Mouse (Mus musculus): ENCODE data around the gene Zfp933. TPM values are rescaled to one million over a fixed set of nuclear protein-coding genes. Genes with fewer than 3 reads are reported as not detected.
A peak's percentile ranks its signal among the peaks of the same experiment; 100 is the strongest.
"Not testable (repeated sequence)": the region's sequence is repeated elsewhere in the genome, so short reads cannot be mapped to it uniquely, and the experiment has no call there.

Gene Zfp933
- 10 to 100 TPM; 20.3 to 21.4 TPM for total RNA-seq (2021)
- long read RNA-seq, experiment 1, full-length matches to known transcripts: 1 of 4 reads
- long read RNA-seq, experiment 1, partial matches to known transcripts: 0 of 4 reads
- long read RNA-seq, experiment 1, other reads (novel, unspliced or antisense): 3 of 4 reads
- long read RNA-seq, experiment 2, full-length matches to known transcripts: 2 of 2 reads
- long read RNA-seq, experiment 2, partial matches to known transcripts: 0 of 2 reads
- long read RNA-seq, experiment 2, other reads (novel, unspliced or antisense): 0 of 2 reads

GRCm38 (mm10) chr4:147847614-147848583 lies at the start of gene Zfp933:
Gene Zfp933, minus strand, starts transcription at chr4:147848366.
- DNase-seq (ENCODE audit: low spot score in 2 of 2): peak; percentile 64 to 75

DNA sequence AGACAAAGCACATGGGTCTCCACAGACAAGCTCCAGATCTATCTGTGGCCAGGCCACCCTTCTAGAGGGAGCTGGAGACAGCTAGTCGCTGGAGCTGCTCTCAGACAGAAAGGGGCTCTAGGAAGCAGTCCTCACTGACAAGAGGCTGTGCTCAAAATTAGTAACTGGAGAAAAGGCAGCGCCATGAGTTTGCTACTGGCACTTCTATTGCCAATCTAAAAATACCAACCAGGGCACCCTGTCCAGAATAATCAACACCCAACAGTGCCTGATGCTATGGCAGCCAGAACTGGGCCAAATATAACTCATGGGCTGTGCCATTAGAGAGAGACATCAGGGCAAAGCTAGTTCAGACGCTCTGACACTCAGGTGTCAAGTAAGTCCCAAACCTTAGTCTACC lies 49.2 kb upstream of the Zfp933 start:
- no peak for DNase-seq (ENCODE audit: low spot score in 2 of 2)

DNA sequence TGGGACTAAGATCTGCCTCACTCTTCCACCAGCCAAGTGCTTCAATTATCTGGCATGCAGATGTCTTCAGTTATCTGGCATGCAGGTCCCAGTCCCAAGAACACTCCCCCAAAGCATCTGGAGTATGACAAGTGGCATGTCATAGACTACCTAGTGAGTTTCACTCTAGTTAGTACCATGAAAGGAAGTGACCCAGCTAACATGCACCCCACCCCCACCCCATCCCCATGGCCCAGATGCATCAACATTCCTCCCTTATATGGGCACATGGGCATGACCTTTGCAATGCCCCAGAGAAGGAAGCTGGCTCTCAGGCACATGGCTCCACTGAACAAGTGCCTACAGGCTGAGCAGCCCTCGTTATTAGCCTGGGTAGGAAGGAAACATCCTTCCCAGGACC lies 48.2 kb upstream of the Zfp933 start:
- DNase-seq (ENCODE audit: low spot score in 2 of 2): no peak

DNA sequence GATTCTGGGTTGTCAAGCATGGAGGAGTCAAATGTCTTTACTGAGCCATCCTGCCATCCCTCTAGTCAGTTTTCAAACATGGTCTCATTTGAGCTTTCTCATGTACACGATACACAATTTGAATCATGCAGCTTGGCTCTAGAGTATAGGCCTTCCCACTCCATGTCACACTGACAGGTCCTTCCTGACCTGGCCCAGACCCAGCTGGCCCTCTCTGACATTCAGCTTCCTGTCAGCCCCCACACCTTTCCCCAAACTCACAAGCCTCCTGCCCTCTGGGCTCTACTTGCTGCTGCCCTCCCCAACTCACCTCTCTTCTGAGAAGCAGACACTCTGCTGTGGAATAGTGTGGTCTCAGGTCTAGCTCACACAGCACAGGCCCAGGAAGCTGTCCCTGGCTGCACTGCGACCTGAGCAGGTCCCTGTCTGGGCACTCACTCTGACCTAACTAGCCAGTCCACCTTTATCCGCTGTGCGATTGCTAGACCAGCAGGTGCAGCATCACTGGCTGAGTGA lies 47.7 kb upstream of the Zfp933 start:
- DNase-seq (ENCODE audit: low spot score in 2 of 2): no peak

GRCm38 (mm10) chr4:147890341-147890740 lies 42.2 kb upstream of the Zfp933 start:
- no peak for DNase-seq (ENCODE audit: low spot score in 2 of 2)

- DNase-seq (ENCODE audit: low spot score in 2 of 2): no peak
Measured at GRCm38 (mm10) chr4:147888237-147888636, 40.1 kb upstream of the Zfp933 start.

GRCm38 (mm10) chr4:147887277-147887676 lies 39.1 kb upstream of the Zfp933 start:
- no peak for DNase-seq (ENCODE audit: low spot score in 2 of 2)

GRCm38 (mm10) chr4:147886158-147886557 lies 38.0 kb upstream of the Zfp933 start:
- DNase-seq (ENCODE audit: low spot score in 2 of 2): no peak

DNA sequence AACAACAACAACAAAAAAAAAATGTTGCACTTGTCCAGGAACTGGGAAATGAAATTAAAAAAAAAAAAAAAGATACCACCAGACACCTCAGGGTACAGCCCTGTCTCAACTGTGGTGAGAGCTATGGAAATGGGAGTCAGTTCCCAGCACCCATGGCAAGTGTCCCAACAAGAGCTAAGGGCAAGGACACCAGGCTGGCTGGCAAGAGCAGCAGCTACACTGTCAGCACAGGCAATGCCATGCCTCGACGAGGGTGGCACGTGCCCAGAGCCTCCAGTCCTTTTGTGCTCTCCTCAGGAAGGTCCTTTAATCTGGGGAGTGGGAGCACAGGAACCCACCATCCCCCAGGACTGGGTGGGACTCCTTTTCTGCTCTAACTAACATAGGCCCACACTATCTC lies 36.0 kb upstream of the Zfp933 start:
- no peak for DNase-seq (ENCODE audit: low spot score in 2 of 2)

DNA sequence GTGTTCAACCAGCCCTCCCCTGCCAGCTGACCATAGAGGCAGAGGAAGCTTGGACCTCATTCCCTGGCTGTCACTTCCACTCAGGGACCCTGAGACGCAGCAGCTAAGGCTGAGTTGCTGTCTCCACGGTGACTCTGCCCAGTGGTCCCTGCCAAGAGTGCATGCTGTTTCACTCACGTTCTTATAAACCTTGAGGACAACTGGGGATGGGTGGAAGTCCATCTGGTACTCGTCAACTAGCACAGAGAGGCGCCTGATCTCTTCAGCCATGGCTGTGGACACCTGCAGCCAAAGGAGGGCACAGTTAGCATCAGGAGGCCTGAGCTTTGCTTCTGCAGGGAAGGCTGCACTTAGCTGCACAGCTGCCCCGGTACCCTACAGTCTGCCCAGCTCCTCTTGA lies 34.9 kb upstream of the Zfp933 start:
- DNase-seq (ENCODE audit: low spot score in 2 of 2): no peak

- DNase-seq (ENCODE audit: low spot score in 2 of 2): no peak
Measured at GRCm38 (mm10) chr4:147881792-147882191, 33.6 kb upstream of the Zfp933 start.

GRCm38 (mm10) chr4:147879865-147880264 lies 31.7 kb upstream of the Zfp933 start:
- no peak for DNase-seq (ENCODE audit: low spot score in 2 of 2)

GRCm38 (mm10) chr4:147879456-147879855 lies 31.3 kb upstream of the Zfp933 start:
- no peak for DNase-seq (ENCODE audit: low spot score in 2 of 2)

DNA sequence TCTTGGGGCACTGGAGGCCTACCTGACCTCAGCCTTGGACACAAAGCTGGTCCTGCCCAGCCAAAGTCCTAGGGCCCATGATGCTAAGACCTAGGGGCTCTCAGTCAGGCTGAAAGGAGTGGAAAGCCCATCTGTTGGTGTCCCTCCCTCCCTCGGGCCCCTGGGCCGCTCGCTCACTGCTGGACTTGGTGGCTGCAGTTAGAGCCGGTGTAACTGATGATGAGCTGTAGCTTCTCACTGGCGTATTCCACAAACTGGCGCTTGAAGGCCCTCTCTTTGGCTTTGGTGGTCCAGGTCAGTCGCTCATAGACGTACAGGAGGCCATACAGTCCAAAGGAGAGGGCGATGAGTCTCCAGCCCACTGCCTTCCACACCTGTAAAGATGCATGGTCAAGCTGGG lies 30.4 kb upstream of the Zfp933 start:
- no peak for DNase-seq (ENCODE audit: low spot score in 2 of 2)

GRCm38 (mm10) chr4:147875852-147876575 lies 27.8 kb upstream of the Zfp933 start:
- no peak for DNase-seq (ENCODE audit: low spot score in 2 of 2)

DNA sequence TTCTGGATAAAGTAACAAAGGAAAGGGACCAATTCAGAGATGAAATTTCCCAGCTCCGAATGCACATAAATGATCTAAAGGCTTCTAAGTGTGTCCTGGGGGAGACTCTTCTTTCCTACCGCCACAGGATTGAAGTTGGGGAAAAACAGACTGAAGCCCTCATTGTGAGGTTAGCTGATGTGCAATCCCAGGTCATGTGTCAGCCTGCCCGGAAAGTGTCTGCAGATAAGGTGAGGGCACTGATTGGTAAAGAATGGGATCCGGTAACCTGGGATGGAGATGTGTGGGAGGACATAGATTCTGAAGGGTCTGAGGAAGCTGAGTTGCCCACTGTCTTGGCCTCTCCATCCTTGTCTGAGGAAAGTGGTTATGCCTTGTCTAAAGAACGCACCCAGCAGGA lies 21.1 kb upstream of the Zfp933 start:
- no peak for DNase-seq (ENCODE audit: low spot score in 2 of 2)

DNA sequence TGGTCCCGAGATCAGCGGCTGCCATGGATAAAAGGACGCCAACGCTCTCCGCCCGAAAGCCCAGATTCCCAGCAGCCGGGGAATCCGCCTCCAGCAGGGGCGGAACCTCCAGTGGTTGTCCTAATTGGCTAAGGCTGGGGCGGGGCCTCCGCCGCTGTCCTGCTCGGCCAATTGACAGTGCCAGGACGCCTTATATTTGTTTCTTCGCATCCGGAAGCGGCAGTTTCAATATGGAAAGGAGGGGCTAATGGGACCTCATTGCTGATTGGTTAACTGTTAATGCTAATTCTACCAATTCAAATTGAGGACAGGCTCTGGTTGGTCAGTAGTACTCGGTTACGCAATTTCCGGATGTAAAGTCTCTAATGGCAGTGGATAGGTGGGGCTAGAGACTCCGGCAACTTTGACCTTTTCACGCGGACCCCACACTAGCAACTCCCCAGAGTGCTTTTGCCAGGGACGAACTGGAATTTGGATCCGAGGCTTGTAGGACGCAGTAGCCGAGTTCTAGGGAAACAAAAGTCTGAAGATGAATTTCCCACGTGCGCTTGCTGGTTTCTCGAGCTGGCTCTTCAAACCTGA lies 20.4 kb upstream of the Zfp933 start, which contains the start of the genes Miip and Fv1:
Gene Miip, minus strand, starts transcription at position 367 of the 582 bp plus-strand sequence.
Gene Fv1, plus strand, starts transcription at position 530 of the 582 bp plus-strand sequence.
- DNase-seq (ENCODE audit: low spot score in 2 of 2): peak; percentile 89 to 96

GRCm38 (mm10) chr4:147867563-147868449 lies 19.6 kb upstream of the Zfp933 start:
- DNase-seq (ENCODE audit: low spot score in 2 of 2): no peak

GRCm38 (mm10) chr4:147866793-147867192 lies 18.6 kb upstream of the Zfp933 start:
- DNase-seq (ENCODE audit: low spot score in 2 of 2): not testable (repeated sequence)

DNA sequence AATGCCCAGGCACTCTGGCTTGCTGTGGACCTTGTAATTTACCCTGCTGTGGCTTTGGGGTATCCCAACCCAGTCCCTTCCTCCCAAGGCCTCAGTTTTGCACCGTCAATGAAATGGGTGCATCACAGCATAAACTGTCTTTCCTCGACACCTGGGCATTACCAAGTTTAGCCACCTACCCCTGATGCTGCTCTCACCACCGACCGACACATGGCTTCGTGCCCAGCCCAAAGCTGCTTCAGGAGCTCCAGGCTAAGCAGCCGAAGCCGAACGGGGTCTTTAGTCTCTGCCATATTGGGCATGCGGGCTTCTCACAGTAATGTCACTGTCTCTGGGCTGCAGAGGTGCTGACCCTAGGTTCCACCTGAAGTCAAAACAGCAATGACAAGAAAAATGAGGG lies 17.9 kb upstream of the Zfp933 start:
- DNase-seq (ENCODE audit: low spot score in 2 of 2): no peak

All from left cerebral cortex, adult 18-20 months (tissue).